Mouse (Mus musculus): ENCODE measurements at regions not wholly inside any gene's neighbourhood (a gene's known extent, or its start where the extent isn't known, plus 50 kb on each side); places are given as distances from the start of the nearest gene placed in this dataset.
A peak's percentile ranks its signal among the peaks of the same experiment; 100 is the strongest.
"Not testable (repeated sequence)": the region's sequence is repeated elsewhere in the genome, so short reads cannot be mapped to it uniquely, and the experiment has no call there.

DNA sequence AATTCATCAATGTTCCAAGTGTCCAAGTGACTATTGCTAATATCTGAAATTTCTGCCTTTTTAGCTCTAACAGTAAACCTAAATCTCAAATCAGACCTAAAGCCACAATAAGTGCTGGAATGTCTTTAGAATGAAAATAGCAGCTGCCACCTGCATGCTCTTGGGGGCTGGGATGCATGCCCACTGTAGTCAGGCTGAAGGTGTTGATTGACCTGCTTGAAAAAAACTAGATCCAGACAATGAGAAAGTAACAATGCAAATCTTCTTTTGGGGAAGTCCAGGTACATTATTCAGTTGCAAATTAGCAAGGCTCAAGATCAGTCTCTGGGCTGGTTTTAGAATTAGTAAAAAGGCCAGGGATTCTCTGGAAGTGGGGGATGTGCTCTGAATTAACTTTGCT lies 1759.9 kb upstream of the Slc39a10 start:
- DNase-seq (ENCODE audit: low spot score) = not testable (repeated sequence)

DNA sequence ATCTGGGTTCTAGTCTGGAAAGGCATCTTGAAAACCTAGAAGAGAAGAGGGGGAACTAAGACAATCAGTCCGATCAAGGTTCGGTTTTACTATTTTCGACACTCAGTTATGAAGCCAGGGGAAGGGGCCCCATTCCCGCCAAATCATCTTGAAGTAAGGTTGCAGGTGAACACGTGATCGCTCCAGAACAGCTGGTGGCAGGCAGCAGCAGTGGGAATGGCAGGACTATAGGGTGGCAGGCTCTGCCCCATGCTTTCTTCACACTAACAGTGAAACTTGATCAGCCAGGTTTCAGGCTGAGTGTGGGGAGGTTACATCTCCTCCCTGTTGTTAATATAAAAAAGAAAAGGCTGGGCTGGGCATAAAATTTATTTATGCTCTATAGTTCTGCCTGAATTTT lies 1758.7 kb upstream of the Slc39a10 start:
- DNase-seq (ENCODE audit: low spot score) = no peak

DNA sequence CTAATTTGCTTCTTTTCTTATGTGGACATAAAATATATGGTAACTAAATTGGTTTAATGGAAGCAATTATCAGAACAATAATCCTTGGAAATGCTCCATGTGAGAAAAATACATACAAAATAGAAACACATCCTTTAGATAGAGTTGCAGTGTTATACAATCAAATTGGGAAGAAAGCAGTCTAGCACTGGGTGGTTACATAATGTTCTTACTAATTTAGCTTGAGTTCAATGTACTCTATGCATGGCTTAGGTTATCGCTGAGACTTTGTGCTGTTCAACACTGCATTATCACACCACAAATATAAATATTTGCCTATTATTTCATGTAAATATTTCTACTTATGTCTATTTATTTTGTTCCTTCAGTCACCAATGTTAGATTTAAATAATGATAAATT lies 1724.5 kb upstream of the Slc39a10 start:
- no peak for DNase-seq (ENCODE audit: low spot score)

DNA sequence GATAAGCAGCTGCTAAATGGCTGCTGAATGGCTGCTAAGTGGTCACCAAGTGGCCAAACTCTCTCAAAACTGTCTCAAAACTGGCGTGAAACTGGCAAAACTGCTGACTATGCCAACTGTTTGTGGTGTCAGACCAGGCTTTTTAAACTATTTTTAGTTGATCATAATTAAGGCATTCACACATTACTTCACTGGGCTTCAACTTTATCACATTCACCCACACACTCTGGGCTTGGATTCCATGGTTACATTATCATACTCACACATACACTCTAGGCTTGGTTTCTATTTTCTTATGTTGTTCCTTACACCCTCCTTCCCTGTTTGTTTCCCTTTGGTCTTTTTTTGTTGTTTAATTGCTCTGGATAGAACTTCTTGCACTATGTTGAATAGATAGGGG lies 1716.4 kb upstream of the Slc39a10 start:
- peak; percentile 41 for DNase-seq (ENCODE audit: low spot score)

Measured in left cerebral cortex, adult 11 months (tissue).